Mouse (Mus musculus): ENCODE results near the gene Prx.

DNA sequence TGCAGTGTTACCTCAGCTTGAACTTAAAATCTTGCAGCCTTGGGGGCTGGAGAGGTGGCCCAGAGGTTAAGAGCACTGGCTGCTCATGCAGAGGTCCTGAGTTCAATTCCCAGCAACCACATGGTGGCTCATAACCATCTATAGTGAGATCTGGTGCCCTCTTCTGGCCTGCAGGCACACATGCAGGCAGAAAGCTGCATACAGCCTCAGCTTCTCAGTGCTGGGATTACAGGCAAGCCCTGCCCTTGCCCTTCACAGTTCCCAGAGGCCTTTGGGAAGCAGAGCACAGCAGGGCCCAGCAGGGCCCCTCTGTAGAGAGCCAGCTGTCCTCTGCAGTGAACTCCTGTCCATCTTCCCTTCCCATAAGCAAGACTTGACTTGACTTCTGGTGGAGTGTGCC, 21.0 kb downstream of the Prx start:
- TF ChIP-seq CTCF (IDR thresholded peaks at IDR 0.05; ENCODE audit: insufficient read depth, low read depth, low read length) (no peak), POLR2A (IDR thresholded peaks at IDR 0.05; ENCODE audit: insufficient read depth, low read depth, low read length) (no peak)
